Mouse (Mus musculus) stomach, embryonic 14.5 days (tissue): ENCODE data around the gene Cox5b. TPM values are rescaled to one million over a fixed set of nuclear protein-coding genes. Genes with fewer than 3 reads are reported as not detected.

Experiments
- ATAC-seq: fragments of 200-750 bp; cut with Nextera tagmentation; 2 replicates; pipeline ENCODE4 v1.8.0; 2017; ENCODE audit warnings: low read depth, moderate TSS enrichment; ENCODE audit not compliant: insufficient number of reproducible peaks, insufficient read depth, low FRiP score
- H3K27ac ChIP-seq: fragments of 300-500 bp; sonication (generic); 2 replicates; pipeline ENCODE4 v1.5.1; 2014; ENCODE audit warnings: mild to moderate bottlenecking, low read length, moderate library complexity, mixed read lengths
- H3K27me3 ChIP-seq: fragments of 300-500 bp; sonication (generic); 2 replicates; pipeline ENCODE4 v1.6.1; 2014; ENCODE audit warnings: low read length, control low read depth, mixed read lengths; ENCODE audit not compliant: control insufficient read depth, insufficient read depth
- H3K36me3 ChIP-seq: fragments of 300-500 bp; sonication (generic); 2 replicates; pipeline ENCODE4 v1.6.1; 2014; ENCODE audit warnings: mild to moderate bottlenecking, control low read depth, low read length, moderate library complexity, mixed read lengths; ENCODE audit not compliant: control insufficient read depth, insufficient read depth
- H3K4me1 ChIP-seq: fragments of 300-500 bp; sonication (generic); 2 replicates; pipeline ENCODE4 v1.6.1; 2014; ENCODE audit warnings: low read length, control low read depth, mixed read lengths; ENCODE audit not compliant: control insufficient read depth, insufficient read depth
- H3K4me2 ChIP-seq: fragments of 300-500 bp; sonication (generic); replicated peaks from 2 replicates; pipeline ENCODE4 v1.6.1; 2014; ENCODE audit warnings: low read depth, low read length, control low read depth
- H3K4me3 ChIP-seq: fragments of 300-500 bp; sonication (generic); 2 replicates; pipeline ENCODE4 v1.5.1; 2014; ENCODE audit warnings: low read depth, low read length, control low read depth
- H3K9ac ChIP-seq: fragments of 300-500 bp; sonication (generic); replicated peaks from 2 replicates; pipeline ENCODE4 v1.6.1; 2014; ENCODE audit warnings: low read depth, mild to moderate bottlenecking, control low read depth, low read length, moderate library complexity, mixed read lengths
- H3K9me3 ChIP-seq: fragments of 300-500 bp; sonication (generic); 2 replicates; pipeline ENCODE4 v1.6.1; 2016; ENCODE audit warnings: low read depth, low read length, control low read depth; ENCODE audit not compliant: control insufficient read depth
- WGBS: fragments of 180-500 bp; shearing (Covaris S2); extraction: QIAGEN DNeasy Blood & Tissue Kit; methylation state at CpG from one replicate; pipeline ENCODE4 v1.1.7; 2014; 5-methylcytosine and 5-hydroxymethylcytosine counted together
- polyA plus RNA-seq: library from polyadenylated mRNA; unstranded; fragments of >200 nt; fragmentation: Nextera tagmentation; extraction: Ambion mirVana; gene quantifications from 2 replicates; pipeline ENCODE4 v1.2.1, GENCODE M21; 2014

Gene Cox5b
- polyA plus RNA-seq, 1 experiment from 2014 or later = 651 TPM

DNA sequence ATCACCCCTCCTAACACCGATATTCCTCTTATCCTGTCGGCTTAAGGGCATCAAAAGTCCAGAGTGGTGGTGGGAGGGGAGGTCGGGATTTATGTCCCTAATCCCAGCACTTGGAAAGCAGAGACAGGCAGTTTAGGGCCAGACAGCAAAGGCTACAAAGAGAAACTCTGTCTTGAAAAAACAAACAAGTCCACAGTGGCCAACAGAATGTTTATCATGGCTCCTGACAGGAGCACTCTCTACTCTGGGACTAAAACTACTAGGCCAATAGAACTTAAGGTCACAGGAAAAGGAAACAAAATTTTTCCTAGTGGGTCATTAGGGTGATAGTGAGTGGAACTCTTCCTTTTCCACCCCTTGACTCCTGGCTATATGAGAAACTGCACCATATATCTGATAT, 16.3 kb upstream of the Cox5b start:
- Histone ChIP-seq H3K9me3 (no peaks in the 10 kb centered on the region), H3K27me3 (no peaks in the 10 kb centered on the region), H3K4me2 (no peak overlapping the region), H3K9ac (no peak overlapping the region), H3K27ac (no peak overlapping the region), H3K4me3 (no peak overlapping the region), H3K4me1 (no peaks in the 10 kb centered on the region), H3K36me3 (no peaks in the 10 kb centered on the region)
- 23% methylated on average over 3 of the region's 3 CpGs for WGBS
- ATAC-seq = no peak

DNA sequence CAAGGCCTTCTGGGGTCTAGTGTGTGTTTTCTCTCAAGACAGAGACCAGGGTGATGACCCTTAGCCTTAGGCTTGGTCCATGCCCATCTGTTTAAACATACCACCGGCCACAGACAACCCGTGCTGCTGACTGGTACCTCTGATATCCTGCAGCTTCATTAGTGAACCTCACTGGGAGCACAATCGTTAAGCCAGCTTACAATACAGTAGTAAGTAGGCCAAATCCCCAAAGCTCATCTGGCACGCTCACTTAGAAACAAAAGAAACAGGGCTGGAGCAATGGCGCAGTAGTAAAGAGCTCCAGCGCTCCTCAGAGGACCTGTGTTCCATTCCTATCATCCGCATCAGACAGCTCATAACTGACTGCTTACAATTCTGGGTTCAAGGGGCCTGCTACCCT, 10.4 kb upstream of the Cox5b start:
- H3K9ac ChIP-seq = no peak overlapping the region
- no peak overlapping the region for H3K4me2 ChIP-seq
- no peaks in the 10 kb centered on the region for H3K27me3 ChIP-seq
- no peak overlapping the region for H3K4me3 ChIP-seq
- H3K9me3 ChIP-seq = no peaks in the 10 kb centered on the region
- H3K36me3 ChIP-seq = no peaks in the 10 kb centered on the region
- no peak for ATAC-seq
- H3K4me1 ChIP-seq = peaks cover 2% of the 10 kb centered on the region; the same call in 1 of the 2 replicates
- no peak overlapping the region for H3K27ac ChIP-seq
- 76% methylated on average over 7 of the region's 7 CpGs for WGBS

- no peak within 1 kb of the TSS for H3K4me3 ChIP-seq
- no peak within 1 kb of the TSS for H3K9ac ChIP-seq
- no peak within 1 kb of the TSS for H3K4me2 ChIP-seq
- no peaks in the 10 kb centered on the region for H3K27me3 ChIP-seq
- H3K36me3 ChIP-seq = no peaks in the 10 kb centered on the region
- no peak within 1 kb of the TSS for H3K27ac ChIP-seq
- WGBS = 92% methylated on average over 39 of the region's 39 CpGs
- H3K9me3 ChIP-seq = no peaks in the 10 kb centered on the region
- H3K4me1 ChIP-seq = peaks cover 2% of the 10 kb centered on the region; the same call in 1 of the 2 replicates
- ATAC-seq = no peak
Observed at GRCm38 (mm10) chr1:36682620-36683355, 8.5 kb upstream of the Cox5b start, which contains the start of gene Fam178b. TSS of gene Fam178b (minus strand) at chr1:36683183.

GRCm38 (mm10) chr1:36683810-36684467, 7.3 kb upstream of the Cox5b start:
- Histone ChIP-seq H3K4me3 (no peak overlapping the region), H3K4me1 (peaks cover 2% of the 10 kb centered on the region; the same call in 1 of the 2 replicates), H3K4me2 (no peak overlapping the region), H3K27me3 (no peaks in the 10 kb centered on the region), H3K9me3 (no peaks in the 10 kb centered on the region), H3K9ac (no peak overlapping the region), H3K36me3 (no peaks in the 10 kb centered on the region), H3K27ac (no peak overlapping the region)
- WGBS = 11% methylated on average over 13 of the region's 13 CpGs
- peak; percentile 80; the same call in 1 of the 2 replicates for ATAC-seq

DNA sequence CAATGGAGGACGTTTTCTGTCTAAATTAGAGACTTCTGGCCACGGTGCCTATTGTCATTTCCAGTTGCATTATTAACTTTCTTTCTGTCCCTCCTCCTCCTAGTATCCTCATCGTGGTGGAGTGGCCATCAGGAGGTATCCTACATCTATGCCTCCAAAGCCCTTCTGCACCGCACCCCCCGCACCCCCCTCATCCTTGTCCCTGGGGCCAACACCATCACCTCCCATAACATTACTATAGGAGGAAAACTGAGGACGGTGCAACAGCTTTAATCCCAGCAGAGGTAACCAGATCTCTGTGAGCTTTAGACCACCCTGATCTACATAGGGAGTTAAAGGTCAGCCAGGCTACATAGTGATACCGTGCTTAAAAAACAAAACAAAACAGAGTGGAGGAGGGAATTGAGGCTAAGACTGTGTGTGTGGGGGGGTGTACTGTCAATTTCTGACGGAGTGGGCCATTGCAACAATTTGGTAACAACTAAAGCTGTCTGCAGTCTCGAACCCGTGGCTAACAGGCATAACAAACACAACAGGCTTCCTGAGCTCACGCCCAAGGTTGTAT, 496 bp upstream of the Cox5b start:
- H3K9ac ChIP-seq = no peak overlapping the region; the same call in 1 of the 2 replicates
- 61% methylated on average over 11 of the region's 11 CpGs for WGBS
- H3K27me3 ChIP-seq = no peaks in the 10 kb centered on the region
- H3K36me3 ChIP-seq = peaks cover 17% of the 10 kb centered on the region; the same call in 1 of the 2 replicates
- peak; percentile 3 for ATAC-seq
- H3K4me3 ChIP-seq = peak overlapping the region; percentile 82
- peaks cover 6% of the 10 kb centered on the region; the same call in 1 of the 2 replicates for H3K4me1 ChIP-seq
- no peaks in the 10 kb centered on the region for H3K9me3 ChIP-seq
- H3K27ac ChIP-seq = no peak overlapping the region
- H3K4me2 ChIP-seq = peak overlapping the region; percentile 31

DNA sequence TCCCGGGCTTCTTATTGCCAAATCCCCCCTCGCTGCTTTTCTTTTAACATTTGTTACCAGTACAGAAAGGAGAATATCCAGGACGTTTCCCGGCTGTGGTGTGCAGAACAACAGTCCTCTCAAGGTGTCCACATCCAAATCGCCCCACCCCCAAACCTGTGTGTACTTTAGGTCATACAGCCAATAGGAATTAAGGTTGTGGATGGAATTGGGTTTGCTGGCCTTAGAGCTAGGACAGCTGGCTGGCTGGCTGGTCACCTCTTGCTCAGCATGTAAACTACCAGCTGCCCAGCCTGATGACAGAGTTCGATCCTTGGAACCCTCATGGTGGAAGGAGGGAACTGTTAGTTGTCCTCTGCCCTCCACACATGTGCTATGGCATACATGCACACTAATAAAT, 3.6 kb downstream of the Cox5b start:
- no peak overlapping the region for H3K27ac ChIP-seq
- no peak for ATAC-seq
- peaks cover 28% of the 10 kb centered on the region for H3K36me3 ChIP-seq
- 85% methylated on average over 6 of the region's 6 CpGs for WGBS
- H3K4me3 ChIP-seq = no peak overlapping the region
- H3K4me1 ChIP-seq = peaks cover 6% of the 10 kb centered on the region; the same call in 1 of the 2 replicates
- H3K4me2 ChIP-seq = no peak overlapping the region
- no peaks in the 10 kb centered on the region for H3K9me3 ChIP-seq
- no peak overlapping the region for H3K9ac ChIP-seq
- H3K27me3 ChIP-seq = no peaks in the 10 kb centered on the region

DNA sequence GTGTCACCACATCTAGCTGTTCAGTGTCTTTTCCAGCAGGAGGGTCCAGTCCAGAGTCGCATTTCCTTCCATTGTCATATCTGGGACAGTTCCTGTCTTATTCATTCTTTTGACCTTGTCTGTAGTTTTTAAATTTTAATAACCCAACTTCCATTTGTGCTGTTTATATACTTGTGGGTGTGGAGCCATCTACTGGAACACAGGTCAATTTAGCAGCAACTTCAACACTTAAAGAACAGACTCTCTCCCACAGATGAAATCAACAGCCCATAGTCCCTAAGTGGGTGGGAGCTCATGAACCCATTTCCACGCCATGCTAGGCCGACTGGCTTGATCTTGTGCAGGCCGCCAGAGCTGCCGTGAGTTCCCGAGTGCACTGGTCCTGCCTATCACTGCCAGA, 5.2 kb downstream of the Cox5b start:
- 54% methylated on average over 6 of the region's 6 CpGs for WGBS

GRCm38 (mm10) chr1:36697030-36697429, 5.8 kb downstream of the Cox5b start:
- Histone ChIP-seq H3K9ac (no peak overlapping the region), H3K4me1 (peaks cover 4% of the 10 kb centered on the region; the same call in 1 of the 2 replicates), H3K4me2 (no peak overlapping the region), H3K9me3 (no peaks in the 10 kb centered on the region), H3K27me3 (no peaks in the 10 kb centered on the region), H3K4me3 (no peak overlapping the region), H3K27ac (no peak overlapping the region), H3K36me3 (peaks cover 50% of the 10 kb centered on the region)
- no peak for ATAC-seq
- 77% methylated on average over 5 of the region's 5 CpGs for WGBS

More for the DNA sequence above, 5.2 kb downstream of the Cox5b start:
- no peak overlapping the region for H3K27ac ChIP-seq
- H3K9ac ChIP-seq = no peak overlapping the region
- peaks cover 6% of the 10 kb centered on the region; the same call in 1 of the 2 replicates for H3K4me1 ChIP-seq
- ATAC-seq = no peak
- H3K9me3 ChIP-seq = no peaks in the 10 kb centered on the region
- peaks cover 44% of the 10 kb centered on the region for H3K36me3 ChIP-seq
- H3K4me3 ChIP-seq = no peak overlapping the region
- no peak overlapping the region for H3K4me2 ChIP-seq
- H3K27me3 ChIP-seq = no peaks in the 10 kb centered on the region
